Mouse (Mus musculus): ENCODE measurements at regions not wholly inside any gene's neighbourhood (a gene's known extent, or its start where the extent isn't known, plus 50 kb on each side); places are given as distances from the start of the nearest gene placed in this dataset.

DNA sequence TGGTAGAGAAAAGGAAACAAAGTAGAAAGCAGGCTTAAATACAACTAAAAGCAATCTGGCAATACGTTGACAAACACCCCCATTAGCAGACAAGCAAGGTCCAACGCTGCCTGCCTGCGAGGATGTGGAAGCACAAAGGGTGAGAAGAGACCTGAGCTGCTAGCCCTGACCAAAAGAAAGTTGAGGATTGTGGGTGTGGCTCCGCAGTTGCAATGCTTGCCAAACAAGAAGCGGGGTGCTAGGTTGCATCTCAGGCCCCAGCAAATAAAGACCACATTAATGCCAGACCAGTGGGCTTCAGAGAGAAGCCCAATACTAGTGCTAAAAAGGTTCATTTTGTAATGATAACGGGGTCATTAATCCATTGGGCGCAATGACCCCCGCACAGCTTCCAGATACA, 67.8 kb downstream of the Dlk1 start:
- Histone ChIP-seq H3K27me3 (ENCODE audit: insufficient read depth, low read length) (0 out of 2 replicates have a peak, but pooled peaks cover 3% of the 10 kb centered on the region), H3K4me2 (ENCODE audit: low read depth, low read length, poor library complexity, severe bottlenecking) (no peak overlapping the region), H3K4me1 (ENCODE audit: insufficient read depth, low read length) (no peaks in the 10 kb centered on the region), H3K36me3 (ENCODE audit: insufficient read depth, low read length) (no peaks in the 10 kb centered on the region), H3K9ac (replicated peaks; ENCODE audit: low read length, poor library complexity, severe bottlenecking) (no peak overlapping the region), H3K4me3 (ENCODE audit: low read depth, low read length) (no peak overlapping the region), H3K9me3 (ENCODE audit: low read length) (no peaks in the 10 kb centered on the region), H3K27ac (ENCODE audit: low read depth, low read length) (no peak overlapping the region)
- no peak for DNase-seq (ENCODE audit: low spot score)
- WGBS: 53% methylated on average over 8 of the region's 8 CpGs
- TF ChIP-seq CTCF (IDR thresholded peaks at IDR 0.05): no peak
- ATAC-seq (ENCODE audit: low FRiP score): no peak

DNA sequence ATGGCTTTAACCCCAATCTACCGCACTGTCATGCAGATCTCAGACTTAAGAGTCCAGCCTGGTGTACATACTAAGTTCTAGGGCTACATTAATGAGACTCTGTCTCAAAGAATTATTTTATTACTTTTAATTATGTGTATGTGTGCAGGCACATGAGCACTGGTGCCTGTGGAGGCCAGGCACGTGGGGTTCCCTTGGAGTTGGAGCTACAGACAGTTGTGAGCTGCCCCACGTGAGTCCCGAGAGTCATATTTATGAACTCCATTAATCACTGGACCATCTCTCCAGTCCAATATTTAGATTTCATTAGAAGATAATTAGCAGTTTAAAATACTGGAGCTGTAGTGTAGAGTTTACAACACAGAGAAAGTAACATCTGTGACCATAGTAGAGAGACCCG, 67.2 kb downstream of the Dlk1 start:
- WGBS: 69% methylated on average over 5 of the region's 5 CpGs
- no peak for ATAC-seq (ENCODE audit: low FRiP score)
- H3K36me3 ChIP-seq (ENCODE audit: insufficient read depth, low read length): no peaks in the 10 kb centered on the region

DNA sequence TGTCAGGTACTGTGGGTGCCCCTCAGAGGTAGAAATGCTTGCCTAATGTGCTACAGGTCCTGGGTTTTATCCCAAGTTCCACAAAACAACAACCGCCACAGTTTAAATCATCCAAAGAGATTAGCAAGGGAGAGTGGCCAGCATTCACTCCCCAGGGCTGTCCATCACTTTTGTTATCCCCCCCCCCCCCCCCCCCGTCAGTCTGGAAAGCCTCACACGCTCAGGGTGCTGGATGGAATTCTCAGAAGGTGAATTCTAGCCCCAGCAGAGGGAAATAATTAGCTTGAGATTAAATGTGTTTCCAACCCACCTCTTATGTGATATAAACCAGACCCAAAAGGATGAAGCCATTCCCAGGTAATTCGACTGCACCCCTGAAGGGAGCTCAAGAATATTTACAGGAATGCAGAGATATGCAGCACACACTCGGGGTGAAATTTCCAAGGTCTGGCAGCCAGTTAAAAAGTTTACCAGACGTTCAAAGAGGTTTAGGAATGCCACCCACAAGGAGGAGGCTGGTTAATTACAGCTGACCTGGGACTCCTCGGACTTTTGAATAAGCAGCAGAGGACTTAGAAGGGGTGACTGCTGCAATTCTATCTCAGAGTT, 65.9 kb downstream of the Dlk1 start:
- Histone ChIP-seq H3K36me3 (ENCODE audit: insufficient read depth, low read length) (no peaks in the 10 kb centered on the region), H3K4me2 (ENCODE audit: low read depth, low read length, poor library complexity, severe bottlenecking) (no peak overlapping the region), H3K9me3 (ENCODE audit: low read length) (no peaks in the 10 kb centered on the region), H3K4me3 (ENCODE audit: low read depth, low read length) (no peak overlapping the region), H3K4me1 (ENCODE audit: insufficient read depth, low read length) (no peaks in the 10 kb centered on the region), H3K27me3 (ENCODE audit: insufficient read depth, low read length) (0 out of 2 replicates have a peak, but pooled peaks cover 3% of the 10 kb centered on the region), H3K27ac (ENCODE audit: low read depth, low read length) (no peak overlapping the region), H3K9ac (replicated peaks; ENCODE audit: low read length, poor library complexity, severe bottlenecking) (no peak overlapping the region)
- 23% methylated on average over 6 of the region's 7 CpGs for WGBS
- no peak for TF ChIP-seq CTCF (IDR thresholded peaks at IDR 0.05)
- ATAC-seq (ENCODE audit: low FRiP score) (no peak), DNase-seq (ENCODE audit: low spot score) (no peak)

More for the DNA sequence above, 67.2 kb downstream of the Dlk1 start:
- no peak for TF ChIP-seq CTCF (IDR thresholded peaks at IDR 0.05)
- Histone ChIP-seq H3K27me3 (ENCODE audit: insufficient read depth, low read length) (0 out of 2 replicates have a peak, but pooled peaks cover 3% of the 10 kb centered on the region), H3K9me3 (ENCODE audit: low read length) (no peaks in the 10 kb centered on the region), H3K4me1 (ENCODE audit: insufficient read depth, low read length) (no peaks in the 10 kb centered on the region), H3K9ac (replicated peaks; ENCODE audit: low read length, poor library complexity, severe bottlenecking) (no peak overlapping the region), H3K4me3 (ENCODE audit: low read depth, low read length) (no peak overlapping the region), H3K27ac (ENCODE audit: low read depth, low read length) (no peak overlapping the region), H3K4me2 (ENCODE audit: low read depth, low read length, poor library complexity, severe bottlenecking) (no peak overlapping the region)
- DNase-seq (ENCODE audit: low spot score): no peak

DNA sequence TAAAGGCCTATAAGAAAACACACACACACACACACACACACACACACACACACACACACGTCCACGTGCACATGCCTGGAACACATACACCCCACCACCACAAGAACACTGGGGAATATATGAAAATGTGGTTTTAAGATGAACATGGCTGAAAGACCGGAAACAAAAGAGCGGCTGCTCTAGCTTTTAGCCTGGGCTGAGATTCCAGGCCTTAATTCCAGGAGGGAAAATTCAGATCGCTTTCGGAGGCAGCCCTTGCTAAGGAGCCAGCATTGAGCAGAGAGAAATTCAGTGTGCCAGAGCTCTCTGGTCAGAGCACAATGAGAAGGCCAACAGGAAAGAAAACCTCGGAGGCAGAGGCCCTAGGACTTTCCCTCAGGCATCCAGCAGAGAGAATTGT, 65.1 kb downstream of the Dlk1 start:
- H3K27me3 ChIP-seq (ENCODE audit: insufficient read depth, low read length): 0 out of 2 replicates have a peak, but pooled peaks cover 3% of the 10 kb centered on the region
- no peak overlapping the region for H3K27ac ChIP-seq (ENCODE audit: low read depth, low read length)
- no peaks in the 10 kb centered on the region for H3K9me3 ChIP-seq (ENCODE audit: low read length)
- TF ChIP-seq CTCF (IDR thresholded peaks at IDR 0.05): no peak
- DNase-seq (ENCODE audit: low spot score) (no peak), ATAC-seq (ENCODE audit: low FRiP score) (no peak)
- H3K9ac ChIP-seq (replicated peaks; ENCODE audit: low read length, poor library complexity, severe bottlenecking): no peak overlapping the region
- no peaks in the 10 kb centered on the region for H3K4me1 ChIP-seq (ENCODE audit: insufficient read depth, low read length)
- H3K4me3 ChIP-seq (ENCODE audit: low read depth, low read length): no peak overlapping the region
- 55% methylated on average over 7 of the region's 7 CpGs for WGBS
- no peak overlapping the region for H3K4me2 ChIP-seq (ENCODE audit: low read depth, low read length, poor library complexity, severe bottlenecking)
- H3K36me3 ChIP-seq (ENCODE audit: insufficient read depth, low read length): no peaks in the 10 kb centered on the region

DNA sequence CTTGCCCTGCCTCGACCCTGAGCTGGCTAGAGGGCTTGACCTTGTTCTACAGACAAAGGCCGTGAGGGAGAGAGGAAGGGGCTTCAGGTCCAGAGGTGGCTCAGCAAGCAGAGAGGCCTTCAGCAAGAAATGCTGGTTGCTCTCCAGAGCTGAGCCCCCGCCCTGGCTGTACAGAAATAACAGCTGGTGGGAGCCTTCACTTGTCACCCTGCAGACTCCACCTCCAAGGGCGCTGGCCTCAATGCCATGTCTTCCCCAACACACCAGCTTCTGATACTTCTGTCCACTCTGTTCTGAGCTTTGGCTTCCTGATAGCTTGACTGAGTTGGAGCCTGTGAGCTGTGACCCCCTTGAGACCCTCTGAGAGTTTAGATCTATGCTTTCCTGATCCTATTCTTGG, 64.3 kb downstream of the Dlk1 start:
- no peak overlapping the region for H3K4me3 ChIP-seq (ENCODE audit: low read depth, low read length)
- TF ChIP-seq CTCF (IDR thresholded peaks at IDR 0.05): no peak
- H3K27me3 ChIP-seq (ENCODE audit: insufficient read depth, low read length): 0 out of 2 replicates have a peak, but pooled peaks cover 3% of the 10 kb centered on the region
- ATAC-seq (ENCODE audit: low FRiP score) (no peak), DNase-seq (ENCODE audit: low spot score) (no peak)
- no peaks in the 10 kb centered on the region for H3K9me3 ChIP-seq (ENCODE audit: low read length)
- WGBS: 67% methylated on average over 4 of the region's 4 CpGs
- H3K4me1 ChIP-seq (ENCODE audit: insufficient read depth, low read length): no peaks in the 10 kb centered on the region
- no peak overlapping the region for H3K27ac ChIP-seq (ENCODE audit: low read depth, low read length)
- no peaks in the 10 kb centered on the region for H3K36me3 ChIP-seq (ENCODE audit: insufficient read depth, low read length)
- no peak overlapping the region for H3K9ac ChIP-seq (replicated peaks; ENCODE audit: low read length, poor library complexity, severe bottlenecking)
- no peak overlapping the region for H3K4me2 ChIP-seq (ENCODE audit: low read depth, low read length, poor library complexity, severe bottlenecking)

DNA sequence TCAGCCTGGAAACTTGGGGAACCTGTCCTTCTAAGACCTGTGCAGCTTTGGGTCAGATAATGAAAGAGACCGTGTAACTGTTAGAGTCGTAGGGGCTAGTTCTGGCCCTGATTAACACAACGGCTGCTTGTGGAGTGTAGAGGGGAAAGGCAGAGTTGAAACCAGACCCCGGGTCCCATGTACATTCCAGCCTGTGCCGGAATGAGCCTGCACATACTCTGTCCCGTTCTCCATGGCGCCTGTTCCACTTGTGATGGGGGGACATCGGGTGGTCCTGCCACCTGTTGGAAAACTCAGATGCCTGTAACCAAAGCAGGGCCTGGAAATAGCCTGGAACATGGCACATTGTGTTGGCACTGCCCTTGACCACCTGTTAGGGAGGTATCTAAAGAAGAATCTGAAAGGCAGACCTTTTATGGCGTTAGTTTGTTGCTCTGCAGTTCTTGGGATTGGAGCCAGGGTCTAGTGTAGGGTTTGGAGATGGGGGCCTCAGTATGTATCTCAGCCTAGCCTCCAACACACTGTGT, 61.7 kb downstream of the Dlk1 start:
- no peak overlapping the region for H3K9ac ChIP-seq (replicated peaks; ENCODE audit: low read length, poor library complexity, severe bottlenecking)
- 0 out of 2 replicates have a peak, but pooled peaks cover 3% of the 10 kb centered on the region for H3K27me3 ChIP-seq (ENCODE audit: insufficient read depth, low read length)
- H3K9me3 ChIP-seq (ENCODE audit: low read length): no peaks in the 10 kb centered on the region
- TF ChIP-seq CTCF (IDR thresholded peaks at IDR 0.05): no peak
- WGBS: 94% methylated on average over 9 of the region's 9 CpGs
- no peak overlapping the region for H3K4me3 ChIP-seq (ENCODE audit: low read depth, low read length)
- no peak overlapping the region for H3K27ac ChIP-seq (ENCODE audit: low read depth, low read length)
- no peak for ATAC-seq (ENCODE audit: low FRiP score)
- no peak overlapping the region for H3K4me2 ChIP-seq (ENCODE audit: low read depth, low read length, poor library complexity, severe bottlenecking)
- DNase-seq (ENCODE audit: low spot score): no peak
- peaks cover 5% of the 10 kb centered on the region; the same call in 1 of the 2 replicates for H3K4me1 ChIP-seq (ENCODE audit: insufficient read depth, low read length)
- no peaks in the 10 kb centered on the region for H3K36me3 ChIP-seq (ENCODE audit: insufficient read depth, low read length)

Measured in midbrain, postnatal 0 days (tissue).